Mouse (Mus musculus): Measurements from ENCODE around the gene Egfl8. TPM values are rescaled to one million over a fixed set of nuclear protein-coding genes. Genes with fewer than 3 reads are reported as not detected.

The Egfl8 gene
- polyA plus RNA-seq, 1 experiment = 0.16 TPM

GRCm38 (mm10) chr17:34599891-34600290 is 15.9 kb downstream of the Egfl8 start:
- Histone ChIP-seq H3K4me2 (ENCODE audit: low read depth) (no peak overlapping the region), H3K36me3 (ENCODE audit: control insufficient read depth, insufficient read depth) (no peaks in the 10 kb centered on the region), H3K79me2 (ENCODE audit: control insufficient read depth, insufficient read depth) (peaks cover 13% of the 10 kb centered on the region), H3ac (ENCODE audit: control insufficient read depth, insufficient read length) (no peak overlapping the region), H3K27me3 (ENCODE audit: control insufficient read depth, insufficient read depth, insufficient read length) (no peaks in the 10 kb centered on the region), H3K4me3 (no peak overlapping the region)
- TF ChIP-seq CEBPB (IDR thresholded peaks at IDR 0.05; ENCODE audit: insufficient read depth, poor library complexity, severe bottlenecking) (no peak), TCF3 (IDR thresholded peaks at IDR 0.05; ENCODE audit: insufficient read length, low read depth) (no peak), TCF12 (IDR thresholded peaks at IDR 0.05; ENCODE audit: insufficient read depth, poor library complexity, severe bottlenecking) (no peak), MYOG (IDR thresholded peaks at IDR 0.05; ENCODE audit: control insufficient read depth in 1 of 3, insufficient read depth in 1 of 3, insufficient read length in 2 of 3, low read depth in 2 of 3) (no peak), POLR2A (IDR thresholded peaks at IDR 0.05; ENCODE audit: insufficient read length, low read depth) (no peak), MAX (IDR thresholded peaks at IDR 0.05; ENCODE audit: low read depth) (no peak), SRF (IDR thresholded peaks at IDR 0.05; ENCODE audit: control insufficient read depth, insufficient read length, low read depth) (no peak), USF1 (IDR thresholded peaks at IDR 0.05; ENCODE audit: low read depth) (no peak), POLR2AphosphoS2 (IDR thresholded peaks at IDR 0.05; ENCODE audit: insufficient read length, low read depth) (no peak)

GRCm38 (mm10) chr17:34597566-34598095 is 18.1 kb downstream of the Egfl8 start, which contains the start of gene Ager:
Gene Ager, plus strand, starts transcription at chr17:34597862.
- no peak within 1 kb of the TSS for H3ac ChIP-seq (ENCODE audit: control insufficient read depth, insufficient read length)
- no peaks in the 10 kb centered on the region for H3K36me3 ChIP-seq (ENCODE audit: control insufficient read depth, insufficient read depth)
- TF ChIP-seq POLR2A (IDR thresholded peaks at IDR 0.05; ENCODE audit: insufficient read length, low read depth) (peak; percentile 14), POLR2AphosphoS2 (IDR thresholded peaks at IDR 0.05; ENCODE audit: insufficient read length, low read depth) (peak; percentile 84), CEBPB (IDR thresholded peaks at IDR 0.05; ENCODE audit: insufficient read depth, poor library complexity, severe bottlenecking) (no peak)
- no peak within 1 kb of the TSS for H3K4me2 ChIP-seq (ENCODE audit: low read depth)
- no peaks in the 10 kb centered on the region for H3K27me3 ChIP-seq (ENCODE audit: control insufficient read depth, insufficient read depth, insufficient read length)
- peaks cover 5% of the 10 kb centered on the region for H3K79me2 ChIP-seq (ENCODE audit: control insufficient read depth, insufficient read depth)
- H3K4me3 ChIP-seq = no peak within 1 kb of the TSS

- no peaks in the 10 kb centered on the region for H3K79me2 ChIP-seq (ENCODE audit: control insufficient read depth, insufficient read depth)
- no peak overlapping the region for H3K4me2 ChIP-seq (ENCODE audit: low read depth)
- TF ChIP-seq POLR2AphosphoS2 (IDR thresholded peaks at IDR 0.05; ENCODE audit: insufficient read length, low read depth) (no peak), MYOG (IDR thresholded peaks at IDR 0.05; ENCODE audit: control insufficient read depth in 1 of 3, insufficient read depth in 1 of 3, insufficient read length in 2 of 3, low read depth in 2 of 3) (no peak), SRF (IDR thresholded peaks at IDR 0.05; ENCODE audit: control insufficient read depth, insufficient read length, low read depth) (no peak), MAX (IDR thresholded peaks at IDR 0.05; ENCODE audit: low read depth) (no peak), CEBPB (IDR thresholded peaks at IDR 0.05; ENCODE audit: insufficient read depth, poor library complexity, severe bottlenecking) (no peak), TCF12 (IDR thresholded peaks at IDR 0.05; ENCODE audit: insufficient read depth, poor library complexity, severe bottlenecking) (no peak), MYOD1 (IDR thresholded peaks at IDR 0.05; ENCODE audit: control insufficient read depth in 1 of 3, insufficient read length in 2 of 3, low read depth in 2 of 3) (no peak), TCF3 (IDR thresholded peaks at IDR 0.05; ENCODE audit: insufficient read length, low read depth) (no peak), USF1 (IDR thresholded peaks at IDR 0.05; ENCODE audit: low read depth) (no peak), REST (IDR thresholded peaks at IDR 0.05; ENCODE audit: insufficient read depth, insufficient read length) (no peak), POLR2A (IDR thresholded peaks at IDR 0.05; ENCODE audit: insufficient read length, low read depth) (no peak), E2F4 (IDR thresholded peaks at IDR 0.05; ENCODE audit: insufficient read depth) (no peak)
- H3ac ChIP-seq (ENCODE audit: control insufficient read depth, insufficient read length) = no peak overlapping the region
- H3K4me3 ChIP-seq = no peak overlapping the region
- H3K27me3 ChIP-seq (ENCODE audit: control insufficient read depth, insufficient read depth, insufficient read length) = no peaks in the 10 kb centered on the region
- H3K36me3 ChIP-seq (ENCODE audit: control insufficient read depth, insufficient read depth) = no peaks in the 10 kb centered on the region
Observed at GRCm38 (mm10) chr17:34596098-34596497, 19.7 kb downstream of the Egfl8 start.

- Histone ChIP-seq H3K79me2 (ENCODE audit: control insufficient read depth, insufficient read depth) (no peaks in the 10 kb centered on the region), H3ac (ENCODE audit: control insufficient read depth, insufficient read length) (no peak overlapping the region), H3K4me2 (ENCODE audit: low read depth) (peak overlapping the region; percentile 99), H3K27me3 (ENCODE audit: control insufficient read depth, insufficient read depth, insufficient read length) (no peaks in the 10 kb centered on the region), H3K36me3 (ENCODE audit: control insufficient read depth, insufficient read depth) (no peaks in the 10 kb centered on the region), H3K4me3 (peak overlapping the region; percentile 42)
- TF ChIP-seq E2F4 (IDR thresholded peaks at IDR 0.05; ENCODE audit: insufficient read depth) (no peak), USF1 (IDR thresholded peaks at IDR 0.05; ENCODE audit: low read depth) (no peak), POLR2A (IDR thresholded peaks at IDR 0.05; ENCODE audit: insufficient read length, low read depth) (no peak), TCF3 (IDR thresholded peaks at IDR 0.05; ENCODE audit: insufficient read length, low read depth) (peak; percentile 56), MAX (IDR thresholded peaks at IDR 0.05; ENCODE audit: low read depth) (no peak), MYOG (IDR thresholded peaks at IDR 0.05; ENCODE audit: control insufficient read depth in 1 of 3, insufficient read depth in 1 of 3, insufficient read length in 2 of 3, low read depth in 2 of 3) (peak in 2 of 3 experiments; percentile 86 to 92), SRF (IDR thresholded peaks at IDR 0.05; ENCODE audit: control insufficient read depth, insufficient read length, low read depth) (no peak), POLR2AphosphoS2 (IDR thresholded peaks at IDR 0.05; ENCODE audit: insufficient read length, low read depth) (no peak), TCF12 (IDR thresholded peaks at IDR 0.05; ENCODE audit: insufficient read depth, poor library complexity, severe bottlenecking) (no peak), REST (IDR thresholded peaks at IDR 0.05; ENCODE audit: insufficient read depth, insufficient read length) (no peak), CEBPB (IDR thresholded peaks at IDR 0.05; ENCODE audit: insufficient read depth, poor library complexity, severe bottlenecking) (no peak), MYOD1 (IDR thresholded peaks at IDR 0.05; ENCODE audit: control insufficient read depth in 1 of 3, insufficient read length in 2 of 3, low read depth in 2 of 3) (peak in 2 of 3 experiments; percentile 80 to 93)
Observed at GRCm38 (mm10) chr17:34593752-34594525, 21.8 kb downstream of the Egfl8 start.

Data from myocyte (in vitro differentiated cells).